Mouse (Mus musculus) midbrain, embryonic 14.5 days (tissue): Measurements from ENCODE around the gene Ptprcap. TPM values are rescaled to one million over a fixed set of nuclear protein-coding genes. Genes with fewer than 3 reads are reported as not detected.

ENCODE experiments used
- ATAC-seq: fragments of 200-750 bp; cut with Nextera tagmentation; 2 replicates; pipeline ENCODE4 v1.8.0; 2017; ENCODE audit warnings: moderate number of reproducible peaks, moderate library complexity; ENCODE audit not compliant: low FRiP score, low TSS enrichment
- DNase-seq: peaks from one replicate; pipeline ENCODE4 v3.0.0-alpha.2; 2015
- H3K27ac ChIP-seq: fragments of 300-500 bp; sonication (generic); replicated peaks from 2 replicates; pipeline ENCODE4 v1.5.1; 2014; ENCODE audit warnings: mild to moderate bottlenecking, low read depth, low read length, moderate library complexity
- H3K27me3 ChIP-seq: fragments of 300-500 bp; sonication (generic); 2 replicates; pipeline ENCODE4 v1.6.1; 2014; ENCODE audit warnings: low read length, control low read depth, mixed read lengths; ENCODE audit not compliant: control insufficient read depth, insufficient read depth
- H3K36me3 ChIP-seq: fragments of 300-500 bp; sonication (generic); 2 replicates; pipeline ENCODE4 v1.6.1; 2014; ENCODE audit warnings: low read length, control low read depth; ENCODE audit not compliant: control insufficient read depth, insufficient read depth
- H3K4me1 ChIP-seq: fragments of 300-500 bp; sonication (generic); 2 replicates; pipeline ENCODE4 v1.6.1; 2014; ENCODE audit warnings: mild to moderate bottlenecking, antibody characterized with exemption, low read length, control low read depth; ENCODE audit not compliant: control insufficient read depth, insufficient read depth
- H3K4me2 ChIP-seq: fragments of 300-500 bp; sonication (generic); 2 replicates; pipeline ENCODE4 v1.6.1; 2014; ENCODE audit warnings: mild to moderate bottlenecking, low read length, moderate library complexity
- H3K4me3 ChIP-seq: fragments of 300-500 bp; sonication (generic); replicated peaks from 2 replicates; pipeline ENCODE4 v1.5.1; 2014; ENCODE audit warnings: low read depth, low read length
- H3K9ac ChIP-seq: fragments of 300-500 bp; sonication (generic); replicated peaks from 2 replicates; pipeline ENCODE4 v1.6.1; 2014; ENCODE audit warnings: mild to moderate bottlenecking, low read length, moderate library complexity
- H3K9me3 ChIP-seq: fragments of 300-500 bp; sonication (generic); 2 replicates; pipeline ENCODE4 v1.6.1; 2016; ENCODE audit warnings: low read length, control low read depth, mixed read lengths; ENCODE audit not compliant: control insufficient read depth
- WGBS: fragments of 180-500 bp; shearing (Covaris S2); extraction: QIAGEN DNeasy Blood & Tissue Kit; methylation state at CpG from one replicate; pipeline ENCODE4 v1.1.7; 2014; 5-methylcytosine and 5-hydroxymethylcytosine counted together
- polyA plus RNA-seq: library from polyadenylated mRNA; unstranded; fragments of >200 nt; fragmentation: Nextera tagmentation; extraction: Ambion mirVana; gene quantifications from 2 replicates; pipeline ENCODE4 v1.2.1, GENCODE M21; 2014

The Ptprcap gene
- polyA plus RNA-seq, 1 experiment from 2014 or later: 0.64 TPM

DNA sequence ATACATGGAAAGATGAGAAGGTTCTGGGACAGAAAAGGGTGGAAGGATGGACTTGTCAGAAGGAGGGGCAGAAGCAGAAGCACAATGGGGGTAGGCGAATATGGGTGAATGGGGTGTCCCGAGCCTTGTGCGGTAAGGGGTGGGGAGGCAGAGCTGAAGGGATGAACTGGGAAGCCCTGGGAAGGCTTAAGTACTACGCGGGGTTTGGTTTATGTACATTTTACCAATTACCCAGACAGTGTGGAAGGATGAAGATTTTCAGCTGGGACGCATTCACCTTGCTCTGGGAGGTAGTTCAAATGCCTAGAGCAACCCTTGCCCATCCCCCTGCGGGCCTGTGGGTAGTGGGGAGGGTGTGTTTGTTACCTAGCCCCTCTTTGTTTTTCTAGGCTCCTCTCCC is 48.7 kb downstream of the Ptprcap start:
- Histone ChIP-seq H3K4me3 (peak overlapping the region; percentile 57), H3K27ac (no peak overlapping the region), H3K36me3 (peaks cover 9% of the 10 kb centered on the region), H3K9me3 (no peaks in the 10 kb centered on the region), H3K9ac (peak overlapping the region; percentile 66), H3K4me1 (peaks cover 19% of the 10 kb centered on the region), H3K27me3 (no peaks in the 10 kb centered on the region), H3K4me2 (peak overlapping the region; percentile 87)
- no peak for ATAC-seq
- WGBS: 33% methylated on average over 7 of the region's 7 CpGs
- no peak for DNase-seq

DNA sequence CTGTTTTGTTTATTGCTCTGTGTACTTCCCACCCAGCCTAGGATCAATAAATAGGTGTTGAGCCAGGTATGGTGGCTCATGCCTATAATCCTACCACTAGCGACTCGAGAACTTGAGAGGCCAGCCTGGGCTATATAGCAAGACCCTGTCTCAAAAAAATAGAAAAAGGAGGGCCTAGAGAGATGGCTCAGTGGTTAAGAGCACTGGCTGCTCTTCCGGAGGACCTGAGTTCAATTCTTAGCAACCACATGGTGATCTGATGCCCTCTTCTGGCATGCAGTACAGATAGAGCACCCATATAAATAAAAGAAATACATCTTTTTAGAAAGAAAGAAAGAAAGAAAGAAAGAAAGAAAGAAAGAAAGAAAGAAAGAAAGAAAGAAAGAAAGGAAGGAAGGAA is 49.7 kb downstream of the Ptprcap start:
- no peak overlapping the region for H3K27ac ChIP-seq
- H3K36me3 ChIP-seq: 0 out of 2 replicates have a peak, but pooled peaks cover 4% of the 10 kb centered on the region
- DNase-seq: no peak
- 73% methylated on average over 3 of the region's 3 CpGs for WGBS
- no peak overlapping the region for H3K4me3 ChIP-seq
- peaks cover 19% of the 10 kb centered on the region for H3K4me1 ChIP-seq
- H3K9me3 ChIP-seq: no peaks in the 10 kb centered on the region
- no peak overlapping the region for H3K9ac ChIP-seq
- no peaks in the 10 kb centered on the region for H3K27me3 ChIP-seq
- ATAC-seq: no peak
- no peak overlapping the region for H3K4me2 ChIP-seq

DNA sequence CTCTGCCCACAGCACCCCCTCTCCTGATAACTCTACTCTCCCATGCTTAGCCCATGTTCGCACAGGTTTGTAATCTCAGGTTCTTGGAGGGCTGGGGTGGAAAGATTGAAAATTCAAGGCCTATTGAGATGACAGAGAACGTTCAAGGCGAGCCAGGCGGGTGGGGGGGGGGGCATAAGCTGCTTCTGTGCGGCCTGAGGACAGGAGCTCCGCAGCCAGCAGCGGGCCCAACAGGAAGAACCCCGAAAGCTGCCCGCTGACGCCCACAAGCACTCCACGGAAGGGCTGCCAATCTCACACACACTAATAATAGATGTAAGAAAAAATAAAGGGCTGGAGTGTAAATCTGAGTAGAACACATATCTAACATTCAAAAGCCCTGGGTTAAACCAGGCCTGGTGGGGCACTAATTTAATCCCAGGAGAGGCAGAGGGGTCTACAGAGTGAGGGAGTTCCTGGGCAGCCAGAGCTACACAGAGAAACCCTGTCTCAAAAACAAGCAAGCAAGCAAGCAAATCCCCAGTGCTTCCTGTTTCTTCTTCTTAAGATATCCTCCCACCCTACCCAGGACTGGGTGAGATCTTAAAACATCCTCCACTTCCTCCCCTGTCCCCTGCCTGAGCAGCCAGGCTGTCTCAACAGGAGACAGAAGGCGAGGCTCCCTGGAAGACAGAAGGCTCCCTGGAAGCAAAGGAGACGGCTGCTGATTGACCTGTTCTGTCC is 50.4 kb downstream of the Ptprcap start:
- Histone ChIP-seq H3K27me3 (no peaks in the 10 kb centered on the region), H3K9me3 (no peaks in the 10 kb centered on the region)

DNA sequence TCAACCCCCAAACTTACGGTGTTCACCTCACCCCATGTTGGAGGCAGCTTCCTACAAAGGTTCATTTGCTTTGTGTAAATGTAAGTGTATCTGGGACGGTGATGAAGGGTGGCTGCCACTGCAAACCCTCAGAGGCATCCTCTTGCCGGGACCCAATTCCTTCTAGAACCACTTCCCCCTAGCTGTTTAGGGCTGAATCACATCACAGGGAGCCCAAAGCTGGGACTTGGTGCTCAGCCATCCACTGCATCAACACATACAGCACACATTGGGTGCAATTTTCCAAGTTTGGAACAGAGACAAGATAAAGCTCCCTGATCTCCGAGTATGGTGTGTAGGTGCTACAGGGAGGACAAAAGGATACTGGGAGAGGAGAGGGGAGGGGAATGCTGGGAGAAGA is 51.5 kb downstream of the Ptprcap start:
- H3K36me3 ChIP-seq: no peaks in the 10 kb centered on the region
- no peak overlapping the region for H3K27ac ChIP-seq
- no peak overlapping the region for H3K4me3 ChIP-seq
- DNase-seq (no peak), ATAC-seq (no peak)
- no peaks in the 10 kb centered on the region for H3K27me3 ChIP-seq
- H3K4me1 ChIP-seq: peaks cover 19% of the 10 kb centered on the region
- no peaks in the 10 kb centered on the region for H3K9me3 ChIP-seq
- 52% methylated on average over 4 of the region's 4 CpGs for whole genome bisulfite sequencing
- H3K9ac ChIP-seq: no peak overlapping the region
- H3K4me2 ChIP-seq: no peak overlapping the region

More for the DNA sequence above, 50.4 kb downstream of the Ptprcap start:
- Histone ChIP-seq H3K9ac (no peak overlapping the region), H3K4me1 (peaks cover 19% of the 10 kb centered on the region), H3K4me3 (no peak overlapping the region), H3K4me2 (no peak overlapping the region), H3K36me3 (0 out of 2 replicates have a peak, but pooled peaks cover under 1% of the 10 kb centered on the region), H3K27ac (no peak overlapping the region)
- ATAC-seq (no peak), DNase-seq (no peak)
- WGBS: 63% methylated on average over 13 of the region's 13 CpGs

Other genes with a start within 250 kb of the Ptprcap start
- gene Tcirg1, start 246.5 kb upstream of the Ptprcap start, polyA plus RNA-seq: 7.4 and 11.0 TPM in 2 replicates
- gene Ndufs8, start 240.8 kb upstream of the Ptprcap start, polyA plus RNA-seq: 261 and 304 TPM in 2 replicates
- 0.84 and 1.1 TPM in 2 replicates for gene Aldh3b1, start 223.8 kb upstream of the Ptprcap start, polyA plus RNA-seq
- gene Unc93b1, start 218.4 kb upstream of the Ptprcap start, polyA plus RNA-seq: 3.7 and 13.4 TPM in 2 replicates
- not detected in 2 replicates for gene Aldh3b3, start 195.0 kb upstream of the Ptprcap start, polyA plus RNA-seq
- gene Aldh3b2, start 181.3 kb upstream of the Ptprcap start, polyA plus RNA-seq: 0.16 and 0.32 TPM in 2 replicates
- gene Acy3, start 167.0 kb upstream of the Ptprcap start, polyA plus RNA-seq: 0.96 and 2.2 TPM in 2 replicates
- gene Tbx10, start 160.9 kb upstream of the Ptprcap start, polyA plus RNA-seq: not detected in 2 replicates
- gene Nudt8, start 153.0 kb upstream of the Ptprcap start, polyA plus RNA-seq: 26.8 and 30.3 TPM in 2 replicates
- 3.3 and 3.9 TPM in 2 replicates for gene Gm49405, start 153.0 kb upstream of the Ptprcap start, polyA plus RNA-seq
- gene Doc2g, start 150.3 kb upstream of the Ptprcap start, polyA plus RNA-seq: 5.7 and 7.1 TPM in 2 replicates
- 223 and 231 TPM in 2 replicates for gene Ndufv1, start 140.8 kb upstream of the Ptprcap start, polyA plus RNA-seq
- 397 and 514 TPM in 2 replicates for gene Gstp1, start 115.6 kb upstream of the Ptprcap start, polyA plus RNA-seq
- gene Gstp2, start 107.6 kb upstream of the Ptprcap start, polyA plus RNA-seq: 1.9 TPM in 1 of 2 replicates, not detected in the other
- not detected in 2 replicates for gene Gstp3, start 94.0 kb upstream of the Ptprcap start, polyA plus RNA-seq
- not detected in 2 replicates for gene Cabp2, start 72.0 kb upstream of the Ptprcap start, polyA plus RNA-seq
- gene Cdk2ap2, start 56.4 kb upstream of the Ptprcap start, polyA plus RNA-seq: 83.4 and 87.0 TPM in 2 replicates
- 72.8 and 89.0 TPM in 2 replicates for gene Pitpnm1, start 53.6 kb upstream of the Ptprcap start, polyA plus RNA-seq
- gene Aip, start 27.7 kb upstream of the Ptprcap start, polyA plus RNA-seq: 84.3 and 98.0 TPM in 2 replicates
- not detected in 2 replicates for gene Gpr152, start 13.8 kb upstream of the Ptprcap start, polyA plus RNA-seq
- 0.14 and 0.15 TPM in 2 replicates for gene Cabp4, start 9.6 kb upstream of the Ptprcap start, polyA plus RNA-seq
- gene Coro1b, start 5.0 kb upstream of the Ptprcap start, polyA plus RNA-seq: 105 and 117 TPM in 2 replicates
- gene Rps6kb2, start 9.8 kb downstream of the Ptprcap start, polyA plus RNA-seq: 37.3 and 42.2 TPM in 2 replicates
- 3.9 and 6.0 TPM in 2 replicates for gene Carns1, start 21.9 kb downstream of the Ptprcap start, polyA plus RNA-seq
- 0.54 and 0.94 TPM in 2 replicates for gene Tbc1d10c, start 37.7 kb downstream of the Ptprcap start, polyA plus RNA-seq
- gene Ppp1ca, start 38.5 kb downstream of the Ptprcap start, polyA plus RNA-seq: 591 and 597 TPM in 2 replicates
- 20.3 and 22.7 TPM in 2 replicates for gene Rad9a, start 48.1 kb downstream of the Ptprcap start, polyA plus RNA-seq
- 0.08 and 0.46 TPM in 2 replicates for gene Clcf1, start 60.6 kb downstream of the Ptprcap start, polyA plus RNA-seq
- gene AC109138.7, start 60.8 kb downstream of the Ptprcap start, polyA plus RNA-seq: not detected in 2 replicates
- gene Pold4, start 78.3 kb downstream of the Ptprcap start, polyA plus RNA-seq: 18.5 and 19.1 TPM in 2 replicates
- 8.8 and 12.8 TPM in 2 replicates for gene Ssh3, start 115.6 kb downstream of the Ptprcap start, polyA plus RNA-seq
- 34.5 and 39.3 TPM in 2 replicates for gene Ankrd13d, start 129.5 kb downstream of the Ptprcap start, polyA plus RNA-seq
- gene Grk2, start 152.6 kb downstream of the Ptprcap start, polyA plus RNA-seq: 29.0 and 30.0 TPM in 2 replicates
- 29.2 and 43.9 TPM in 2 replicates for gene Kdm2a, start 244.7 kb downstream of the Ptprcap start, polyA plus RNA-seq